Mouse (Mus musculus) myocyte (in vitro differentiated cells): Measurements from ENCODE around the gene Aff2. TPM values are rescaled to one million over a fixed set of nuclear protein-coding genes. Genes with fewer than 3 reads are reported as not detected.

Source experiments
- H3K27me3 ChIP-seq: one replicate; pipeline ENCODE4 v1.6.1; 2011; ENCODE audit not compliant: control insufficient read depth, insufficient read depth, insufficient read length
- H3K36me3 ChIP-seq: one replicate; pipeline ENCODE4 v1.6.1; 2011; ENCODE audit not compliant: control insufficient read depth, insufficient read depth
- H3K4me2 ChIP-seq: one replicate; pipeline ENCODE4 v1.6.1; 2011; ENCODE audit warnings: low read depth, control low read depth
- H3K4me3 ChIP-seq: one replicate; pipeline ENCODE4 v1.5.1; 2011; ENCODE audit warnings: mild to moderate bottlenecking, control low read depth, moderate library complexity
- H3K79me2 ChIP-seq: one replicate; pipeline ENCODE4 v1.6.1; 2011; ENCODE audit not compliant: control insufficient read depth, insufficient read depth
- H3ac ChIP-seq: one replicate; pipeline ENCODE4 v1.6.1; 2011; ENCODE audit not compliant: control insufficient read depth, insufficient read length
- CEBPB ChIP-seq: IDR thresholded peaks from 2 replicates; pipeline ENCODE4 v1.6.1; 2011; ENCODE audit warnings: mild to moderate bottlenecking, moderate library complexity; ENCODE audit not compliant: poor library complexity, insufficient read depth, severe bottlenecking
- E2F4 ChIP-seq: IDR thresholded peaks from one replicate; pipeline ENCODE4 v1.6.1; 2011; ENCODE audit warnings: mild to moderate bottlenecking, control low read depth, moderate library complexity; ENCODE audit not compliant: insufficient read depth
- MAX ChIP-seq: IDR thresholded peaks from one replicate; pipeline ENCODE4 v1.6.1; 2011; ENCODE audit warnings: low read depth, mild to moderate bottlenecking, control low read depth
- MYOD1 ChIP-seq, 3 experiments: IDR thresholded peaks; one replicate each; pipeline ENCODE4 v1.6.1; 2011; ENCODE audit warnings: control low read depth in 2 of 3, low read depth in 2 of 3, mild to moderate bottlenecking in 2 of 3, moderate library complexity in 1 of 3; ENCODE audit not compliant: insufficient read length in 2 of 3, control insufficient read depth in 1 of 3
- MYOG ChIP-seq, 3 experiments: IDR thresholded peaks; one replicate each; pipeline ENCODE4 v1.6.1; 2011; ENCODE audit warnings: control low read depth in 2 of 3, low read depth in 2 of 3, mild to moderate bottlenecking in 2 of 3; ENCODE audit not compliant: insufficient read length in 2 of 3, control insufficient read depth in 1 of 3, insufficient read depth in 1 of 3
- POLR2A ChIP-seq: IDR thresholded peaks from one replicate; pipeline ENCODE4 v1.6.1; 2011; ENCODE audit warnings: low read depth, mild to moderate bottlenecking, control low read depth, moderate library complexity; ENCODE audit not compliant: insufficient read length
- POLR2AphosphoS2 ChIP-seq: IDR thresholded peaks from one replicate; pipeline ENCODE4 v1.6.1; 2011; ENCODE audit warnings: low read depth, control low read depth; ENCODE audit not compliant: insufficient read length
- REST ChIP-seq: IDR thresholded peaks from one replicate; pipeline ENCODE4 v1.6.1; 2011; ENCODE audit warnings: mild to moderate bottlenecking, control low read depth, moderate library complexity; ENCODE audit not compliant: insufficient read depth, insufficient read length
- SRF ChIP-seq: IDR thresholded peaks from one replicate; pipeline ENCODE4 v1.6.1; 2011; ENCODE audit warnings: low read depth; ENCODE audit not compliant: control insufficient read depth, insufficient read length
- TCF12 ChIP-seq: IDR thresholded peaks from one replicate; pipeline ENCODE4 v1.6.1; 2011; ENCODE audit warnings: mild to moderate bottlenecking, control low read depth; ENCODE audit not compliant: poor library complexity, insufficient read depth, severe bottlenecking
- TCF3 ChIP-seq: IDR thresholded peaks from one replicate; pipeline ENCODE4 v1.6.1; 2011; ENCODE audit warnings: low read depth, control low read depth; ENCODE audit not compliant: insufficient read length
- USF1 ChIP-seq: IDR thresholded peaks from one replicate; pipeline ENCODE4 v1.6.1; 2011; ENCODE audit warnings: low read depth, mild to moderate bottlenecking, control low read depth, moderate library complexity
- polyA plus RNA-seq: library from polyadenylated mRNA; unstranded; fragments of >200 nt; fragmentation: generic; extraction: Trizol; gene quantifications from one replicate; pipeline ENCODE4 v1.2.1, GENCODE M21; 2012; ENCODE audit warnings: missing spikeins

Aff2 gene
- polyA plus RNA-seq, 1 experiment, result 0.20 TPM

GRCm38 (mm10) chrX:69518040-69518575 lies 158.0 kb downstream of the Aff2 start:
- Histone ChIP-seq H3K79me2 (no peaks in the 10 kb centered on the region), H3ac (no peak overlapping the region), H3K36me3 (no peaks in the 10 kb centered on the region), H3K27me3 (no peaks in the 10 kb centered on the region), H3K4me3 (no peak overlapping the region), H3K4me2 (no peak overlapping the region)
- TF ChIP-seq MAX (no peak), TCF3 (no peak), REST (no peak), E2F4 (no peak), USF1 (no peak), TCF12 (no peak), SRF (no peak), MYOD1 (IDR thresholded peaks at IDR 0.05; ENCODE audit: control insufficient read depth in 1 of 3, insufficient read length in 2 of 3, low read depth in 2 of 3) (no peak), POLR2A (no peak), CEBPB (no peak), MYOG (IDR thresholded peaks at IDR 0.05; ENCODE audit: control insufficient read depth in 1 of 3, insufficient read depth in 1 of 3, insufficient read length in 2 of 3, low read depth in 2 of 3) (no peak), POLR2AphosphoS2 (no peak)

- no peak overlapping the region for H3K4me2 ChIP-seq
- H3K79me2 ChIP-seq, result no peaks in the 10 kb centered on the region
- no peak overlapping the region for H3K4me3 ChIP-seq
- TF ChIP-seq POLR2A (no peak), MYOD1 (IDR thresholded peaks at IDR 0.05; ENCODE audit: control insufficient read depth in 1 of 3, insufficient read length in 2 of 3, low read depth in 2 of 3) (no peak), E2F4 (no peak), TCF12 (no peak), MAX (no peak), SRF (no peak), USF1 (no peak), POLR2AphosphoS2 (no peak), TCF3 (no peak)
- H3K36me3 ChIP-seq, result no peaks in the 10 kb centered on the region
- H3ac ChIP-seq, result no peak overlapping the region
- no peaks in the 10 kb centered on the region for H3K27me3 ChIP-seq
Measured at GRCm38 (mm10) chrX:69540811-69541210, 180.7 kb downstream of the Aff2 start.

- no peaks in the 10 kb centered on the region for H3K79me2 ChIP-seq
- no peaks in the 10 kb centered on the region for H3K36me3 ChIP-seq
- no peaks in the 10 kb centered on the region for H3K27me3 ChIP-seq
- no peak overlapping the region for H3K4me3 ChIP-seq
- no peak overlapping the region for H3ac ChIP-seq
- no peak overlapping the region for H3K4me2 ChIP-seq
- TF ChIP-seq USF1 (no peak), POLR2A (no peak), E2F4 (no peak), CEBPB (no peak), TCF3 (no peak)
Measured at GRCm38 (mm10) chrX:69579903-69580459, 219.9 kb downstream of the Aff2 start.

- H3ac ChIP-seq, result no peak overlapping the region
- H3K36me3 ChIP-seq, result no peaks in the 10 kb centered on the region
Measured at GRCm38 (mm10) chrX:69608793-69609192, 248.7 kb downstream of the Aff2 start.

GRCm38 (mm10) chrX:69663038-69663437 lies 302.9 kb downstream of the Aff2 start:
- Histone ChIP-seq H3ac (no peak overlapping the region), H3K4me2 (no peak overlapping the region), H3K79me2 (no peaks in the 10 kb centered on the region), H3K27me3 (no peaks in the 10 kb centered on the region), H3K4me3 (no peak overlapping the region), H3K36me3 (no peaks in the 10 kb centered on the region)
- no peak for TF ChIP-seq TCF3
- no peak for TF ChIP-seq USF1
- no peak for TF ChIP-seq MYOD1 (IDR thresholded peaks at IDR 0.05; ENCODE audit: control insufficient read depth in 1 of 3, insufficient read length in 2 of 3, low read depth in 2 of 3)
- TF ChIP-seq E2F4, result no peak
- TF ChIP-seq SRF, result no peak
- no peak for TF ChIP-seq POLR2AphosphoS2
- no peak for TF ChIP-seq REST
- no peak for TF ChIP-seq POLR2A
- no peak for TF ChIP-seq CEBPB

More at GRCm38 (mm10) chrX:69608793-69609192, 248.7 kb downstream of the Aff2 start:
- Histone ChIP-seq H3K27me3 (no peaks in the 10 kb centered on the region), H3K4me3 (no peak overlapping the region), H3K4me2 (no peak overlapping the region), H3K79me2 (no peaks in the 10 kb centered on the region)
- TF ChIP-seq E2F4 (no peak), POLR2A (no peak), CEBPB (no peak), POLR2AphosphoS2 (no peak), MYOG (IDR thresholded peaks at IDR 0.05; ENCODE audit: control insufficient read depth in 1 of 3, insufficient read depth in 1 of 3, insufficient read length in 2 of 3, low read depth in 2 of 3) (no peak), MYOD1 (IDR thresholded peaks at IDR 0.05; ENCODE audit: control insufficient read depth in 1 of 3, insufficient read length in 2 of 3, low read depth in 2 of 3) (no peak), MAX (no peak), USF1 (no peak), SRF (no peak), TCF12 (no peak), REST (no peak), TCF3 (no peak)
